Mouse (Mus musculus) embryonic facial prominence, embryonic 12.5 days (tissue): Measurements from ENCODE around the gene Lrmp. TPM values are rescaled to one million over a fixed set of nuclear protein-coding genes. Genes with fewer than 3 reads are reported as not detected.
"Not testable (repeated sequence)": the region's sequence is repeated elsewhere in the genome, so short reads cannot be mapped to it uniquely, and the experiment has no call there.

Experiments
- ATAC-seq: fragments of 200-750 bp; cut with Nextera tagmentation; 2 replicates; pipeline ENCODE4 v1.8.0; 2017; ENCODE audit not compliant: insufficient number of reproducible peaks, insufficient read depth, low FRiP score, low TSS enrichment
- H3K27ac ChIP-seq: fragments of 300-500 bp; sonication (generic); 2 replicates; pipeline ENCODE4 v1.5.1; 2016; ENCODE audit warnings: mild to moderate bottlenecking
- H3K27me3 ChIP-seq: fragments of 300-500 bp; sonication (generic); 2 replicates; pipeline ENCODE4 v1.6.1; 2016; ENCODE audit warnings: mild to moderate bottlenecking, moderate library complexity
- H3K36me3 ChIP-seq: fragments of 300-500 bp; sonication (generic); 2 replicates; pipeline ENCODE4 v1.6.1; 2016; ENCODE audit warnings: mild to moderate bottlenecking
- H3K4me1 ChIP-seq: fragments of 300-500 bp; sonication (generic); 2 replicates; pipeline ENCODE4 v1.6.1; 2016
- H3K4me2 ChIP-seq: fragments of 300-500 bp; sonication (generic); replicated peaks from 2 replicates; pipeline ENCODE4 v1.6.1; 2016; ENCODE audit warnings: mild to moderate bottlenecking, moderate library complexity
- H3K4me3 ChIP-seq: fragments of 300-500 bp; sonication (generic); 2 replicates; pipeline ENCODE4 v1.5.1; 2016; ENCODE audit warnings: mild to moderate bottlenecking
- H3K9ac ChIP-seq: fragments of 300-500 bp; sonication (generic); 2 replicates; pipeline ENCODE4 v1.6.1; 2016; ENCODE audit warnings: mild to moderate bottlenecking, moderate library complexity
- H3K9me3 ChIP-seq: fragments of 300-500 bp; sonication (generic); 2 replicates; pipeline ENCODE4 v1.6.1; 2016; ENCODE audit warnings: mild to moderate bottlenecking, moderate library complexity
- WGBS: fragments of 180-500 bp; shearing (Covaris S2); methylation state at CpG from one replicate; pipeline ENCODE4 v1.1.7; 2016; 5-methylcytosine and 5-hydroxymethylcytosine counted together
- polyA plus RNA-seq: library from polyadenylated mRNA; unstranded; fragments of >200 nt; fragmentation: Nextera tagmentation; extraction: Ambion mirVana; gene quantifications from 2 replicates; pipeline ENCODE4 v1.2.1, GENCODE M21; 2016

The Lrmp gene
- polyA plus RNA-seq, 1 experiment from 2014 or later = 3.0 TPM

DNA sequence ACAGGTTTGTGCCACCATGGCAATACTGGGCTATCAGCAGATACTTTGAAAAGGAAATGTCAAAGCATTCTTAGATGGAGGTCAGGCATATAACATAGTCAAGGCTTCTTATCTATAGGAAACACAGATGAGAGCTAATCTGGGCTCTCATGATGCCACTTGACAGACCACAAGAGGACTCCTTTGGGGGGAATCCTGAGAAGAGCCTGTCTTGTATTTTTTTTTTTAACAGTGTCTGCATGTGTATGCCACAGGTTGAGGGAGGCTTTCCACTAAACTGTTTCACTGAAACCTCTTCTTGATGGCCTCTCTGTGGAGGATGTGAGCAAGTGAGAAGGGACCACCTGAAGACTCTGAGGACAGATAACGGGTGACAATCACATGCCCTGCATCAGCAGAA is 9.2 kb downstream of the Lrmp start:
- Histone ChIP-seq H3K36me3 (no peaks in the 10 kb centered on the region), H3K4me2 (no peak overlapping the region), H3K27me3 (no peaks in the 10 kb centered on the region), H3K4me1 (peaks cover 9% of the 10 kb centered on the region; the same call in 1 of the 2 replicates), H3K9me3 (peaks cover 4% of the 10 kb centered on the region; the same call in 1 of the 2 replicates), H3K9ac (no peak overlapping the region), H3K4me3 (no peak overlapping the region), H3K27ac (no peak overlapping the region)
- ATAC-seq = no peak
- WGBS = 63% methylated on average over 1 of the region's 1 CpGs

DNA sequence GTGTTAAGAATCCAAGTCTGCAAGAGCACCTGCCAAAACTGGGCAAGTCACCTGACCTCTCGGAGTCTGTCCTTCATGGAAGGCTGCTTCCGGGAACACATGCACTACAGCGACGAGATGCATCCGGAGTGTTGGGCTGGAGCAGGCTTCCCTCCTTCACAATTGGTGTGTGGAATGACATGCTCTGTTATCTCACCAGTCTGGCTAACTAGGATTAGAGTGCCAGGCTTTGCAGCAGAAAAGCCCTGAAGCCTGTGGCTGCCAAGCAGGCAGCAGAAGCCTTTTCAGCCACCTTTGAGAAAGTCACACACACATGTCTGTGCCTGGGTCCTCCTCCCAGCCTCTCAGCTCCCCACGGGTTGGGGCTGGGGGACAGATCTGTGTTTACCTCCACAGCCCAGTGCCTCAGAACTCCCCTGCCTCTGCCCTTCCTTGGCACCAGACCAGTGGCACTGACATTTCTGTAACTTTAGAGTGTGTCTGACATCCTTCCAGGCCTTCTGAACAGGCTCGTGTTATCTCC is 10.2 kb downstream of the Lrmp start:
- Histone ChIP-seq H3K4me3 (no peak overlapping the region), H3K4me1 (peaks cover 6% of the 10 kb centered on the region; the same call in 1 of the 2 replicates), H3K27me3 (no peaks in the 10 kb centered on the region), H3K9ac (no peak overlapping the region), H3K36me3 (no peaks in the 10 kb centered on the region), H3K27ac (no peak overlapping the region), H3K4me2 (no peak overlapping the region), H3K9me3 (peaks cover 4% of the 10 kb centered on the region; the same call in 1 of the 2 replicates)
- 63% methylated on average over 7 of the region's 7 CpGs for WGBS
- no peak for ATAC-seq

- no peaks in the 10 kb centered on the region for H3K36me3 ChIP-seq
- H3K9ac ChIP-seq = no peak overlapping the region
- peaks cover 4% of the 10 kb centered on the region; the same call in 1 of the 2 replicates for H3K9me3 ChIP-seq
- no peak for ATAC-seq
- H3K4me3 ChIP-seq = no peak overlapping the region
- peaks cover 4% of the 10 kb centered on the region; the same call in 1 of the 2 replicates for H3K4me1 ChIP-seq
- no peaks in the 10 kb centered on the region for H3K27me3 ChIP-seq
- 98% methylated on average over 3 of the region's 3 CpGs for WGBS
- H3K4me2 ChIP-seq = no peak overlapping the region
- H3K27ac ChIP-seq = no peak overlapping the region
Observed at GRCm38 (mm10) chr6:145127652-145128051, 12.2 kb downstream of the Lrmp start.

- Histone ChIP-seq H3K4me3 (no peak overlapping the region), H3K27me3 (no peaks in the 10 kb centered on the region), H3K27ac (no peak overlapping the region), H3K9me3 (peaks cover 4% of the 10 kb centered on the region; the same call in 1 of the 2 replicates), H3K4me2 (no peak overlapping the region), H3K4me1 (peaks cover 3% of the 10 kb centered on the region; the same call in 1 of the 2 replicates), H3K9ac (no peak overlapping the region), H3K36me3 (no peaks in the 10 kb centered on the region)
- ATAC-seq = no peak
- 92% methylated on average over 4 of the region's 4 CpGs for WGBS
Observed at GRCm38 (mm10) chr6:145129563-145129962, 14.1 kb downstream of the Lrmp start.

- Histone ChIP-seq H3K4me2 (no peak overlapping the region), H3K4me1 (peaks cover 3% of the 10 kb centered on the region; the same call in 1 of the 2 replicates), H3K36me3 (no peaks in the 10 kb centered on the region), H3K9ac (no peak overlapping the region), H3K9me3 (peaks cover 4% of the 10 kb centered on the region; the same call in 1 of the 2 replicates), H3K27me3 (no peaks in the 10 kb centered on the region), H3K4me3 (no peak overlapping the region), H3K27ac (no peak overlapping the region)
- no peak; the same call in 1 of the 2 replicates for ATAC-seq
- WGBS = 76% methylated on average over 5 of the region's 5 CpGs
Observed at GRCm38 (mm10) chr6:145131991-145132390, 16.5 kb downstream of the Lrmp start.

- ATAC-seq = not testable (repeated sequence)
Observed at GRCm38 (mm10) chr6:145132969-145133368, 17.5 kb downstream of the Lrmp start.

GRCm38 (mm10) chr6:145135295-145135694 is 19.8 kb downstream of the Lrmp start:
- Histone ChIP-seq H3K4me1 (peaks cover 3% of the 10 kb centered on the region; the same call in 1 of the 2 replicates), H3K4me2 (no peak overlapping the region), H3K4me3 (no peak overlapping the region), H3K27ac (no peak overlapping the region), H3K9me3 (no peaks in the 10 kb centered on the region), H3K9ac (no peak overlapping the region), H3K36me3 (no peaks in the 10 kb centered on the region), H3K27me3 (no peaks in the 10 kb centered on the region)
- ATAC-seq = no peak
- 71% methylated on average over 3 of the region's 3 CpGs for WGBS

More at GRCm38 (mm10) chr6:145132969-145133368, 17.5 kb downstream of the Lrmp start:
- 71% methylated on average over 5 of the region's 5 CpGs for WGBS
- not testable (repeated sequence) for H3K27ac ChIP-seq, H3K4me1 ChIP-seq, H3K9me3 ChIP-seq, H3K27me3 ChIP-seq, H3K36me3 ChIP-seq, H3K9ac ChIP-seq, H3K4me2 ChIP-seq, H3K4me3 ChIP-seq

DNA sequence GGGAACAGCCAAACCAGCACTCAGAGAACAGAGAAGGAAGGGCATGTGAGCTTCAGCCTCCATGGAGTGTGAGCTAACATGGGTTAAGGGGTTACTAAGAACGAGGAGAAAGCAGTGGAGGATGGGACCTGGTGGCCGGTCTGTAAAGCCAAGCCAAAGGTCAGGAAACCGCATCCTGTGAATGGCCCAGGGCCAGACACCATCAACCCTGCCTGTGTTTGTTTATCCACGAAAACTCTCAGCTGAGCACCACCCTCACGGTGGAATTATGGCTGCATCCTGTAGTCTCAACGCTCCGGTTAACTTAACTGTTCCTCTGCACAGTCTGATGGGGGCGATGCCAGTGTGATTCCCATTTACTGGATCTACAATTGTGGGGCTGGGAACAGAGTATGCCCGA is 20.4 kb downstream of the Lrmp start:
- H3K27ac ChIP-seq = no peak overlapping the region
- H3K4me1 ChIP-seq = peaks cover 3% of the 10 kb centered on the region; the same call in 1 of the 2 replicates
- H3K36me3 ChIP-seq = no peaks in the 10 kb centered on the region
- no peak overlapping the region for H3K4me2 ChIP-seq
- no peak overlapping the region for H3K9ac ChIP-seq
- no peaks in the 10 kb centered on the region for H3K9me3 ChIP-seq
- H3K27me3 ChIP-seq = no peaks in the 10 kb centered on the region
- H3K4me3 ChIP-seq = no peak overlapping the region
- no peak for ATAC-seq
- 37% methylated on average over 9 of the region's 9 CpGs for WGBS

- WGBS = 91% methylated on average over 5 of the region's 5 CpGs
Observed at GRCm38 (mm10) chr6:145136831-145137230, 21.4 kb downstream of the Lrmp start.

GRCm38 (mm10) chr6:145139236-145139635 is 23.8 kb downstream of the Lrmp start:
- WGBS = 87% methylated on average over 13 of the region's 13 CpGs
- Histone ChIP-seq H3K9ac (no peak overlapping the region), H3K36me3 (no peaks in the 10 kb centered on the region), H3K4me2 (no peak overlapping the region), H3K27ac (no peak overlapping the region), H3K4me1 (no peaks in the 10 kb centered on the region), H3K4me3 (no peak overlapping the region), H3K9me3 (no peaks in the 10 kb centered on the region), H3K27me3 (no peaks in the 10 kb centered on the region)
- ATAC-seq = no peak

More at GRCm38 (mm10) chr6:145136831-145137230, 21.4 kb downstream of the Lrmp start:
- Histone ChIP-seq H3K27ac (no peak overlapping the region), H3K4me2 (no peak overlapping the region), H3K4me1 (peaks cover 3% of the 10 kb centered on the region; the same call in 1 of the 2 replicates), H3K9me3 (no peaks in the 10 kb centered on the region), H3K36me3 (no peaks in the 10 kb centered on the region), H3K4me3 (no peak overlapping the region), H3K9ac (no peak overlapping the region), H3K27me3 (no peaks in the 10 kb centered on the region)
- no peak for ATAC-seq

DNA sequence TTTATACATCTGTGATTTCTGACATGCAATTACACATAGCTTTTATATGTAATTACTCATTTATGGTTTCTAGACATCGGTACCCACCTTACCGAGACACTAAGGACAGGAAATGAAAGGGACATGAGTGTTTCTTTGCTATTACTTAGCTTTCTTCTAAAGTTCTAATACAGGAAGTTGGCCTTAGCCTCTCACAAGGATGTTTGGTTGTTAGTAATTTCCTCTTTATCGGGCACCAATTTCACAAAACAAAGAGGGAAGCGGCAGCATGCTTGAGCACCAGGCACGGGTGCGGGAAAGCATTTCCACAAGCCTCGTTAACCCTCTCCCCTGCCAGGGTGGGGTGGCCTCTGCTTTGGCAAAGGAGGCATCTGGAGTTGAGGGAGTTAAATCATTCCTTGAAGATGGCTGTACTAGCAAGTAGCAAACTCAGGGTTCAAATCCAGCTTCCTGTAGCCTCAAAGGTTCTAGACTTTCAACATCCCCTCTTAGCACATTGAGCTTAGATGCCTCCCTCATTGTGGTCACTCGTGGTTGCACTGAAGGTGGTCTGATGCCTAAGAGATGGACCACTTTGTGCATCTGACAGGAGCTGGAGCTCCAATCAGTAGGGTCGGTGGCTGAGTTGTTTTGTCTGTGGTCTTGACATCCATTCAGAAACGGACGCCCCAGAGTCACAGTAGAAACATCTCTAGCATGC is 24.5 kb downstream of the Lrmp start:
- no peak overlapping the region for H3K9ac ChIP-seq
- no peak overlapping the region for H3K27ac ChIP-seq
- H3K36me3 ChIP-seq = no peaks in the 10 kb centered on the region
- no peaks in the 10 kb centered on the region for H3K4me1 ChIP-seq
- no peaks in the 10 kb centered on the region for H3K27me3 ChIP-seq
- no peak overlapping the region for H3K4me2 ChIP-seq
- H3K4me3 ChIP-seq = no peak overlapping the region
- no peaks in the 10 kb centered on the region for H3K9me3 ChIP-seq
- no peak for ATAC-seq
- 81% methylated on average over 11 of the region's 11 CpGs for WGBS

- H3K36me3 ChIP-seq = no peaks in the 10 kb centered on the region
- no peak overlapping the region for H3K4me3 ChIP-seq
- WGBS = 68% methylated on average over 11 of the region's 11 CpGs
- no peaks in the 10 kb centered on the region for H3K4me1 ChIP-seq
- H3K27ac ChIP-seq = no peak overlapping the region
- no peak overlapping the region for H3K4me2 ChIP-seq
- no peak for ATAC-seq
- H3K9me3 ChIP-seq = no peaks in the 10 kb centered on the region
- no peak overlapping the region for H3K9ac ChIP-seq
- H3K27me3 ChIP-seq = no peaks in the 10 kb centered on the region
Observed at GRCm38 (mm10) chr6:145140706-145141105, 25.3 kb downstream of the Lrmp start.
